Mouse (Mus musculus) gastrocnemius, postnatal 4 days (tissue): Measurements from ENCODE around the gene Plcb4. TPM values are rescaled to one million over a fixed set of nuclear protein-coding genes. Genes with fewer than 3 reads are reported as not detected.
"Not testable (repeated sequence)": the region's sequence is repeated elsewhere in the genome, so short reads cannot be mapped to it uniquely, and the experiment has no call there.

Experiments
- DNase-seq, 2 experiments: peaks; one replicate each; pipeline ENCODE4 v3.0.0; 2021 to 2022; ENCODE audit warnings: low spot score in 2 of 2, mixed read lengths in 2 of 2
- total RNA-seq, 2 experiments: library from RNA; stranded (reverse); gene quantifications; 2 replicates each; pipeline ENCODE4 v1.2.3; 2021

Plcb4 gene
- total RNA-seq, 2 experiments from 2014 or later: 34.1 to 37.2 TPM

GRCm38 (mm10) chr2:135712331-135712730 is 53.5 kb downstream of the Plcb4 start:
- no peak for DNase-seq

- no peak for DNase-seq
These were observed 54.1 kb downstream of the Plcb4 start for GRCm38 (mm10) chr2:135712921-135713320.

GRCm38 (mm10) chr2:135716180-135716579 is 57.4 kb downstream of the Plcb4 start:
- DNase-seq: no peak

- peak; percentile 23 to 59 for DNase-seq
These were observed 58.7 kb downstream of the Plcb4 start for GRCm38 (mm10) chr2:135717232-135718134.

- DNase-seq: no peak
These were observed 63.3 kb downstream of the Plcb4 start for GRCm38 (mm10) chr2:135722109-135722508.

GRCm38 (mm10) chr2:135723387-135723786 is 64.6 kb downstream of the Plcb4 start:
- no peak for DNase-seq

- no peak for DNase-seq
These were observed 65.7 kb downstream of the Plcb4 start for GRCm38 (mm10) chr2:135724489-135724888.

GRCm38 (mm10) chr2:135725362-135725761 is 66.6 kb downstream of the Plcb4 start:
- DNase-seq: no peak

GRCm38 (mm10) chr2:135727088-135727487 is 68.3 kb downstream of the Plcb4 start:
- DNase-seq: no peak

GRCm38 (mm10) chr2:135727925-135728324 is 69.1 kb downstream of the Plcb4 start:
- no peak for DNase-seq

GRCm38 (mm10) chr2:135731591-135731990 is 72.8 kb downstream of the Plcb4 start:
- no peak for DNase-seq

- no peak for DNase-seq
These were observed 73.8 kb downstream of the Plcb4 start for GRCm38 (mm10) chr2:135732651-135733050.

- no peak for DNase-seq
These were observed 75.2 kb downstream of the Plcb4 start for GRCm38 (mm10) chr2:135733926-135734510.

GRCm38 (mm10) chr2:135737506-135737905 is 78.7 kb downstream of the Plcb4 start:
- DNase-seq: no peak

GRCm38 (mm10) chr2:135738022-135738780 is 79.4 kb downstream of the Plcb4 start:
- DNase-seq: not testable (repeated sequence)

- DNase-seq: no peak
These were observed 80.1 kb downstream of the Plcb4 start for GRCm38 (mm10) chr2:135738950-135739349.

- no peak for DNase-seq
These were observed 84.3 kb downstream of the Plcb4 start for GRCm38 (mm10) chr2:135742954-135743700.

- DNase-seq: no peak
These were observed 85.9 kb downstream of the Plcb4 start for GRCm38 (mm10) chr2:135744711-135745110.

GRCm38 (mm10) chr2:135745126-135745525 is 86.3 kb downstream of the Plcb4 start:
- no peak for DNase-seq

- no peak for DNase-seq
These were observed 89.6 kb downstream of the Plcb4 start for GRCm38 (mm10) chr2:135748441-135748840.

- no peak for DNase-seq
These were observed 90.8 kb downstream of the Plcb4 start for GRCm38 (mm10) chr2:135749606-135750005.
